Mouse (Mus musculus): ENCODE results near the gene Uhrf1.

GRCm38 (mm10) chr17:56370090-56370489, 67.0 kb downstream of the Uhrf1 start:
- no peak for TF ChIP-seq CTCF (IDR thresholded peaks at IDR 0.05)
- no peak for TF ChIP-seq EP300 (IDR thresholded peaks at IDR 0.05)

Measured in lung, postnatal 0 days (tissue).